Mouse (Mus musculus): ENCODE data around the gene Fam72a.

DNA sequence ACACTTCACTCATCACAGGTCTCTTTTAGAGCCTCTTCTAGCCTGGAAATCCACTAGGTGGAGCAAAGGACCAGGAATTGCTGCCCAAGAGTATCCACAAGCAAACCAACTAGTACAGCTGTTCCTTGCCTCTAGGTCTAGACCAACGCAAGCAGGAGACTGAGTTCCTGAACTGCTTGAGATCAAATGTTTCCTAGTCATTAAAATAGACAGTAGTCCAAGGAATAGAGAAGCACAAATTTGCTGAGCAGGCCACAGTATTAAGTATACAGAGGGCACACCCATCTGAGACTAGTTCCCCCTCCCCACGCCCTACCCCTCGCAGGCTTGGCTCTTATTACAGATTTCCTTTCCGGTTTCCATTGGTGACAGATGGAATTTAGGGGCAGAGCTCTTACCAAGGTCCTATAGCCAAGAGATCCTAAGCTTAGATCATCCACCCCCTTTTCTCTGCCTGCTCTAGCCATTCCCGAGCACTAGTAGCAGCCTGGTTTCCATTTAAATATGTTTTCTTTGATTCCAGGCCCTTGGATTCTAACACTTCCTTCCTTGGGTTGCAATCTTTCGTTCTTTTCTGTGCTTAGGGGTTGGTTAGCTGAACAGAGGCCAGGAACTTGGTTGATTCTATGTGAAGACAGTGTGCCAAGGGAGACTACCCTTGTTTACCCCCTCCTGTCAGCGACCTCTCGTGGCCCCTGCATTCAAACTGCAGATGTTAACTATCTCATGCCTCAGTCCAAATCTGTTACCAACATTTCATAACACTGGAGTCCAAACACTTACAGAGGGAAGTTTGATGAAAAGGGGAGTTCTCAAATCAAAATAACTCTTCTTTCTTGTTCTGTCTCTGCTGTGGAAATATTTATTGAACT, 21.0 kb downstream of the Fam72a start:
- TF ChIP-seq CTCF (IDR thresholded peaks at IDR 0.05; ENCODE audit: borderline replicate concordance, insufficient read depth, low read length) (no peak), POLR2A (IDR thresholded peaks at IDR 0.05; ENCODE audit: low read depth, low read length) (no peak)
